Mouse (Mus musculus) forebrain, embryonic 13.5 days (tissue): ENCODE data around the gene Mcu. TPM values are rescaled to one million over a fixed set of nuclear protein-coding genes. Genes with fewer than 3 reads are reported as not detected.
A peak's percentile ranks its signal among the peaks of the same experiment; 100 is the strongest.

Source experiments
- ATAC-seq: fragments of 200-750 bp; cut with Nextera tagmentation; 2 replicates; pipeline ENCODE4 v1.8.0; 2017
- H3K27ac ChIP-seq: fragments of 300-500 bp; sonication (generic); 2 replicates; pipeline ENCODE4 v1.5.1; 2015; ENCODE audit warnings: inconsistent platforms, mild to moderate bottlenecking, moderate library complexity
- H3K27me3 ChIP-seq: fragments of 300-500 bp; sonication (generic); 2 replicates; pipeline ENCODE4 v1.6.1; 2015; ENCODE audit warnings: mild to moderate bottlenecking, inconsistent platforms
- H3K36me3 ChIP-seq: fragments of 300-500 bp; sonication (generic); 2 replicates; pipeline ENCODE4 v1.6.1; 2015; ENCODE audit warnings: mild to moderate bottlenecking, inconsistent platforms; ENCODE audit not compliant: poor library complexity, severe bottlenecking
- H3K4me1 ChIP-seq: fragments of 300-500 bp; sonication (generic); 2 replicates; pipeline ENCODE4 v1.6.1; 2015; ENCODE audit warnings: inconsistent platforms
- H3K4me2 ChIP-seq: fragments of 300-500 bp; sonication (generic); 2 replicates; pipeline ENCODE4 v1.6.1; 2015; ENCODE audit warnings: inconsistent platforms, mild to moderate bottlenecking, moderate library complexity
- H3K4me3 ChIP-seq: fragments of 300-500 bp; sonication (generic); 2 replicates; pipeline ENCODE4 v1.5.1; 2015; ENCODE audit warnings: mild to moderate bottlenecking, inconsistent platforms
- H3K9ac ChIP-seq: fragments of 300-500 bp; sonication (generic); 2 replicates; pipeline ENCODE4 v1.6.1; 2015; ENCODE audit warnings: mild to moderate bottlenecking, inconsistent platforms
- H3K9me3 ChIP-seq: fragments of 300-500 bp; sonication (generic); replicated peaks from 2 replicates; pipeline ENCODE4 v1.6.1; 2016; ENCODE audit warnings: inconsistent platforms
- WGBS: fragments of 180-500 bp; shearing (Covaris S2); methylation state at CpG from one replicate; pipeline ENCODE4 v1.1.7; 2015; 5-methylcytosine and 5-hydroxymethylcytosine counted together
- polyA plus RNA-seq: library from polyadenylated mRNA; unstranded; fragments of >200 nt; fragmentation: Nextera tagmentation; extraction: Ambion mirVana; gene quantifications from 2 replicates; pipeline ENCODE4 v1.2.1, GENCODE M21; 2015

The Mcu gene
- polyA plus RNA-seq, 1 experiment from 2014 or later = 18.1 TPM

DNA sequence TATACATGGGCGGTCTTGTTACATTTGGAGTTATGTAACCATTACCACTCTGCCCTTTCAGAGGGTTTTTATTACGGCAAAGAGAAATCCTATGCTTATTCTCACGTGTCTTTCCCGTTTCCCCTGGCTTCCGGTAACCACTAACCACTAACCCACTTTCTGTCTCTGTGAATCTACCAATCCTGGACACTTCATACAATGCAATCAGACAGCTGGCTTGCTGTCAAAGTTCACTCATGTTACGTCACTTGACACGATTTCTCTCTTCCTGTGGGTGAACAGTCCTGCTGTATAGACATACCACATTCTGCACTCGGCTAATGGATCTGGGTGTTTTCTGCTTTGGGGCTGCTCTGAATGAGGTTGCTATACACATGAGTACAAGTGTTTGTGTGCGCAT, 73.1 kb downstream of the Mcu start:
- H3K4me3 ChIP-seq = no peak overlapping the region
- ATAC-seq = no peak
- WGBS = 96% methylated on average over 9 of the region's 9 CpGs
- H3K27me3 ChIP-seq = peaks cover 4% of the 10 kb centered on the region; the same call in 1 of the 2 replicates
- peaks cover 7% of the 10 kb centered on the region; the same call in 1 of the 2 replicates for H3K9me3 ChIP-seq
- peaks cover 30% of the 10 kb centered on the region for H3K4me1 ChIP-seq
- no peak overlapping the region for H3K4me2 ChIP-seq
- H3K36me3 ChIP-seq = peaks cover 6% of the 10 kb centered on the region; the same call in 1 of the 2 replicates
- no peak overlapping the region for H3K9ac ChIP-seq
- H3K27ac ChIP-seq = no peak overlapping the region

DNA sequence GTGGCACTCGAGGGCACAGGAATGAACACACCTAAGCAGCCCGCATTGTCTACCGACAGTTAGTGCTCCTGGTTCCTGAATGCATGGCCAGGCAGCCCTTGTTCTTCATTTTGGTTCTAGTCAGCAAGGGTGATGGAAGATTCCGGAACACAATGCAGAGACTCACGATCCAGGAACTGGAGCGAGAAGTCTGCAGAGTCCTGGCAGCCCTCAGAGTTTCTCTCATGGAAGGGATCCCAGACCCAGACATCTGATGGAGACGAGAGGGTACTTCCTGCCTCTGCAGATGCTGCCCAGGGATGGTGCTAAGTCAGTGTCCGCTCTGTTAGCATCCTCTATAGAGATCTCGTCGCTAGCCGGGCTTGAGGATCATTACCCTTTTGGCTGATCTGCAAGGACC, 75.0 kb downstream of the Mcu start:
- peaks cover 27% of the 10 kb centered on the region for H3K4me1 ChIP-seq
- H3K27me3 ChIP-seq = peaks cover 4% of the 10 kb centered on the region; the same call in 1 of the 2 replicates
- no peak overlapping the region for H3K9ac ChIP-seq
- WGBS = 92% methylated on average over 11 of the region's 11 CpGs
- no peak overlapping the region for H3K27ac ChIP-seq
- peaks cover 5% of the 10 kb centered on the region; the same call in 1 of the 2 replicates for H3K36me3 ChIP-seq
- no peak overlapping the region for H3K4me2 ChIP-seq
- H3K9me3 ChIP-seq = peaks cover 6% of the 10 kb centered on the region; the same call in 1 of the 2 replicates
- no peak overlapping the region for H3K4me3 ChIP-seq
- ATAC-seq = no peak

DNA sequence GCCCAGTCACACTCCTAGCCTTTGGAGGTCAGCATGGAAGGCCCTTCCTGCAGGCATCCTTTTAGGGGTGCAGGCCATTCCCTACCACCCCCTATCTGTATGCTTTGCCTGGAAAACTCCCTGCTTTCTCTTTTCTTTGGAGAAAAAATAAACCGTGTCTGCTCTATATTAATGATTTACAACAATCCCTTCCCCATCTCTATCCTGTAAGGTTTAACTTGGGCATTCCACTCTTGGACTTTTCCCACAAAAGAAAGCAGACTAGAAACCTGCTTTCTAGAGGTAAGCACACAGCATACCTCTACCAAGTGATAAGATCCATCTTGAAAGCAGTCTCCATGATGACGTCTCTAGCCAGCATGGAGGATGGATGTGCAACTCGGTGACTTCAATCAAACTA, 75.9 kb downstream of the Mcu start:
- H3K4me2 ChIP-seq = no peak overlapping the region
- H3K27ac ChIP-seq = no peak overlapping the region
- 0 out of 2 replicates have a peak, but pooled peaks cover 3% of the 10 kb centered on the region for H3K9me3 ChIP-seq
- WGBS = 87% methylated on average over 3 of the region's 3 CpGs
- H3K4me1 ChIP-seq = peaks cover 27% of the 10 kb centered on the region
- no peak for ATAC-seq
- no peaks in the 10 kb centered on the region for H3K36me3 ChIP-seq
- peaks cover 4% of the 10 kb centered on the region; the same call in 1 of the 2 replicates for H3K27me3 ChIP-seq
- H3K4me3 ChIP-seq = no peak overlapping the region
- H3K9ac ChIP-seq = no peak overlapping the region

DNA sequence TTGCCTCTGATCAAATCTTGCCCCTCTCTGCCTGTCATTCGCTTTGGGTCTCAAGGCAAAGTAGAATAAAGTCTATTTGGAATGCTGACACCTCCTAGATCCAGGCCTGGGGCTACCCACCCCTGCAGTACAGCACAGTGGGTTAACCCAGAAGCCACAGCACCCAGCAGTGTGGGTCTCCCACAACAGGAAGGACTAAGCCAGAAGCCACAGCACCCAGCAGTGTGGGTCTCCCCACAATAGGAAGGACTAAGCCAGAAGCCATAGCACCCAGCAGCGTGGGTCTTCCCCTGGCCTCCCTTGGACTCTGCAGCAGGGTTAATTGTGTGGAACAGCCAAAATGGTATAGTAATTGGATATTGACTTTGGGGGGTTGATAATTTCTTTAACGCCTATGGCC, 76.4 kb downstream of the Mcu start:
- H3K36me3 ChIP-seq = no peaks in the 10 kb centered on the region
- no peak overlapping the region for H3K4me2 ChIP-seq
- no peak overlapping the region for H3K4me3 ChIP-seq
- peaks cover 4% of the 10 kb centered on the region; the same call in 1 of the 2 replicates for H3K27me3 ChIP-seq
- H3K9me3 ChIP-seq = no peaks in the 10 kb centered on the region
- 51% methylated on average over 3 of the region's 3 CpGs for WGBS
- no peak overlapping the region for H3K9ac ChIP-seq
- H3K4me1 ChIP-seq = peaks cover 27% of the 10 kb centered on the region
- no peak for ATAC-seq
- H3K27ac ChIP-seq = no peak overlapping the region

- H3K27ac ChIP-seq = peak overlapping the region; percentile 46
These were observed 77.0 kb downstream of the Mcu start for GRCm38 (mm10) chr10:59539533-59539875.

GRCm38 (mm10) chr10:59538767-59539532, 77.5 kb downstream of the Mcu start:
- Histone ChIP-seq H3K4me2 (peak overlapping the region; percentile 60), H3K9me3 (no peaks in the 10 kb centered on the region), H3K27me3 (peaks cover 4% of the 10 kb centered on the region; the same call in 1 of the 2 replicates), H3K4me1 (peaks cover 27% of the 10 kb centered on the region), H3K9ac (peak overlapping the region; percentile 50), H3K36me3 (no peaks in the 10 kb centered on the region), H3K4me3 (peak overlapping the region; percentile 34), H3K27ac (peak overlapping the region; percentile 46)
- 26% methylated on average over 17 of the region's 17 CpGs for WGBS
- peak; percentile 69 for ATAC-seq

More at GRCm38 (mm10) chr10:59539533-59539875, 77.0 kb downstream of the Mcu start:
- H3K9ac ChIP-seq = peak overlapping the region; percentile 50
- H3K4me1 ChIP-seq = peaks cover 27% of the 10 kb centered on the region
- no peaks in the 10 kb centered on the region for H3K9me3 ChIP-seq
- 0 out of 2 replicates have a peak, but pooled peaks have one; percentile 34 for ATAC-seq
- under 1% methylated on average over 12 of the region's 12 CpGs for WGBS
- peak overlapping the region; percentile 34 for H3K4me3 ChIP-seq
- peak overlapping the region; percentile 60 for H3K4me2 ChIP-seq
- H3K27me3 ChIP-seq = peaks cover 4% of the 10 kb centered on the region; the same call in 1 of the 2 replicates
- no peaks in the 10 kb centered on the region for H3K36me3 ChIP-seq

GRCm38 (mm10) chr10:59538063-59538462, 78.4 kb downstream of the Mcu start:
- peak; percentile 64 for ATAC-seq

DNA sequence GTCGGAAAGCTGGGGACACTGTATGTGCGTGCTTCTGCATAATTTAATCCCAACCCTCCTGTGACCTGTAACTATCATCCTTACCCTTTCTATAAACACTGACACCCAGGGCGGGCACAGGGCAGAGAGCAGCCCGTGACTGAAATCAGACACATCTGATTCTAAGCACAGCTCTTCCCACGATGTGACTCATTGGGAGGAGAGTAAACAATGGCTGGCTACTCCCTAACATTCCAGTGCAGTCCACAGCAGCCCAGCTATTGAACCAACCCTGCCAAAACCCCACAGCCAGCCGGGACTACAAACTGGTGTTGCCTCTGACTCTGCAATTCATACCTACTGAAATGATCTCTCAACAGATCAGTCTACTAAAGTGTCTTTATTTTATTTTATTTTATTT, 78.9 kb downstream of the Mcu start:
- H3K4me1 ChIP-seq = peaks cover 27% of the 10 kb centered on the region
- peaks cover 4% of the 10 kb centered on the region; the same call in 1 of the 2 replicates for H3K27me3 ChIP-seq
- H3K36me3 ChIP-seq = no peaks in the 10 kb centered on the region
- no peak overlapping the region for H3K27ac ChIP-seq
- no peaks in the 10 kb centered on the region for H3K9me3 ChIP-seq
- WGBS = 68% methylated on average over 6 of the region's 6 CpGs
- H3K4me2 ChIP-seq = no peak overlapping the region
- H3K9ac ChIP-seq = no peak overlapping the region
- peak; percentile 22; the same call in 1 of the 2 replicates for ATAC-seq
- H3K4me3 ChIP-seq = no peak overlapping the region

More at GRCm38 (mm10) chr10:59538063-59538462, 78.4 kb downstream of the Mcu start:
- H3K27me3 ChIP-seq = peaks cover 4% of the 10 kb centered on the region; the same call in 1 of the 2 replicates
- WGBS = 31% methylated on average over 6 of the region's 6 CpGs
- H3K4me2 ChIP-seq = peak overlapping the region; percentile 60
- no peak overlapping the region for H3K27ac ChIP-seq
- H3K4me3 ChIP-seq = no peak overlapping the region
- no peak overlapping the region for H3K9ac ChIP-seq
- no peaks in the 10 kb centered on the region for H3K9me3 ChIP-seq
- no peaks in the 10 kb centered on the region for H3K36me3 ChIP-seq
- H3K4me1 ChIP-seq = peaks cover 27% of the 10 kb centered on the region

DNA sequence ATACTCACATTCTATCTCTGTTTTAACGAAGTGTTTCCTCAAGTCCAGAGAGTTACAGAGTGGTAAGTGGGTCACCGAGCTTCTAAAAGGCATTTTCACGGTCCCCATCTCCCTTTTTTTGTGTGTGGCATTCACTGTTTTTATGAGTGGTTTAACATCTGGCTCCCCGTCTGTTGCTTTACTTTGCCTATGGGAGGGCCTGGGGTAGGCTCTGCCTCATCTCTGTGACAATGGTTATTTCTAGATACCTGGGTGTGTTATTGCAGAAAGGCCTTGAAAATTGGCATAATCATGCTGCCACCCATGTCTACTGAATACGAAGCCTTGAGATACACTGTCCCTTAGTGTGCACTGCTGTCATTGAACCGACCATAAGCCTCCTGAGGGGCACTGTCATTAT, 84.2 kb downstream of the Mcu start:
- H3K4me3 ChIP-seq = no peak overlapping the region
- no peaks in the 10 kb centered on the region for H3K9me3 ChIP-seq
- H3K27ac ChIP-seq = no peak overlapping the region
- no peaks in the 10 kb centered on the region for H3K27me3 ChIP-seq
- 91% methylated on average over 6 of the region's 6 CpGs for WGBS
- no peak overlapping the region for H3K4me2 ChIP-seq
- no peaks in the 10 kb centered on the region for H3K36me3 ChIP-seq
- H3K4me1 ChIP-seq = no peaks in the 10 kb centered on the region
- H3K9ac ChIP-seq = no peak overlapping the region
- ATAC-seq = no peak

DNA sequence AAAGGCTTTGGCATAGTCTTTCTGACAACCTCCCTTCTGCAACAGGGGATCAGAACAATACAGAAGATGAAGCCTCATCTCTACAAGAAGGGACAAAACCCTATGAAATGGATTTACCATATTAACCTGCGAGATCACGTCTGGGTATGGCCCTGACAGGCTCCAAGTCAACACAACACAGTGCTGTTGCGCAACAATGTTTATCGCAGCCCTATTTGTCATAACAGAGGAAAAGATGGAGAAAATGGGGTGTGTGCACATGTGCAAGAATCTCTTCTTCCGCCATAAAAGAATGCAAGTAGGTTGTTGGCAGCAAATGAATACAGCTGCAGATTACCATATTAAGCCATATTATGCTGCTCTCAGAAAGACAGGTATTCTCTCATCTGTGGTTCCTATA, 88.7 kb downstream of the Mcu start:
- H3K4me2 ChIP-seq = no peak overlapping the region
- H3K27ac ChIP-seq = no peak overlapping the region
- no peak overlapping the region for H3K4me3 ChIP-seq
- H3K4me1 ChIP-seq = no peaks in the 10 kb centered on the region
- no peak overlapping the region for H3K9ac ChIP-seq
- H3K27me3 ChIP-seq = no peaks in the 10 kb centered on the region
- WGBS = 96% methylated on average over 5 of the region's 5 CpGs
- H3K36me3 ChIP-seq = no peaks in the 10 kb centered on the region
- no peaks in the 10 kb centered on the region for H3K9me3 ChIP-seq
- ATAC-seq = no peak

DNA sequence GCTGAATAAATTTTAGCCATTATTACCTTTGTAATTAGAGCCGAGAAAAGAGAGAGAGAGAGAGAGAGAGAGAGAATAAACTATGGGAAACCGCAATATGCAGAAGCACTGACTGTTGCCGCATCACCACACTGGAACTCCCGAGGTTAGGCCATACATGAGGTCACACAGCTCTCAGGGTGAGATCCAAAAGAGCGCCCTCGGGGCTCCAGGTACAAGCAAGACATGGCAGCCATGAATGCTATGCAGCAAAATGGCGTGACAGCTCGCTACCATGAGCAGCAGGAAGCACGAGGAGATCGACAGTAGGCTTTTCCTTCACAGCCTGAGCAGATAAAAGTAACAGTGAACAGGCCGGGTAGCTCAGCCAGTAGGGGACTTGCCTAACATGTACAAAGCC, 89.2 kb downstream of the Mcu start:
- H3K9me3 ChIP-seq = no peaks in the 10 kb centered on the region
- H3K9ac ChIP-seq = no peak overlapping the region
- no peak overlapping the region for H3K27ac ChIP-seq
- H3K4me1 ChIP-seq = no peaks in the 10 kb centered on the region
- H3K27me3 ChIP-seq = no peaks in the 10 kb centered on the region
- no peak overlapping the region for H3K4me2 ChIP-seq
- no peak overlapping the region for H3K4me3 ChIP-seq
- ATAC-seq = no peak
- 90% methylated on average over 11 of the region's 11 CpGs for WGBS
- H3K36me3 ChIP-seq = no peaks in the 10 kb centered on the region

DNA sequence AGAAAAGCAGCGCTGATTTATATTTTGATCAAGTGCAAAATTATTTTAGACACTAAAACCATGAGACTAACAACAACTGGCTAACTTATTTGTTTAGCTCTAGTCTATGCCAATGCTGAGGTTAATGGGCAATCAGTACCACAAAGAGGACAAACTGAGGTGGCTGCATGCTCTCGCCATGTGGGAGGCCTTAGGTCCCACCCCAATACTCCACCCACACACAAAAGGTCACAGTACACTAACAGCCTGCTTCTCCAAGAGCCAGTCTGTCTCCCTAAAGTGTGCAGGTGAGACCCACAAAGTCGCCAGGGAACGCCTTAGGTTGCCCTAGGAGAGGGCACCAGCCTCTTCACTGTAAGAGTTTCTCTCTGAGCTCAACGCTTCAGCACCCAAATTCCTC, 91.8 kb downstream of the Mcu start:
- no peaks in the 10 kb centered on the region for H3K9me3 ChIP-seq
- H3K4me3 ChIP-seq = no peak overlapping the region
- H3K27me3 ChIP-seq = no peaks in the 10 kb centered on the region
- WGBS = 92% methylated on average over 5 of the region's 5 CpGs
- no peak overlapping the region for H3K27ac ChIP-seq
- no peak overlapping the region for H3K4me2 ChIP-seq
- H3K36me3 ChIP-seq = no peaks in the 10 kb centered on the region
- H3K4me1 ChIP-seq = no peaks in the 10 kb centered on the region
- no peak for ATAC-seq
- H3K9ac ChIP-seq = no peak overlapping the region
